10 mouse cellular contexts compared by ENCODE assay signal in the genomic region with DNA sequence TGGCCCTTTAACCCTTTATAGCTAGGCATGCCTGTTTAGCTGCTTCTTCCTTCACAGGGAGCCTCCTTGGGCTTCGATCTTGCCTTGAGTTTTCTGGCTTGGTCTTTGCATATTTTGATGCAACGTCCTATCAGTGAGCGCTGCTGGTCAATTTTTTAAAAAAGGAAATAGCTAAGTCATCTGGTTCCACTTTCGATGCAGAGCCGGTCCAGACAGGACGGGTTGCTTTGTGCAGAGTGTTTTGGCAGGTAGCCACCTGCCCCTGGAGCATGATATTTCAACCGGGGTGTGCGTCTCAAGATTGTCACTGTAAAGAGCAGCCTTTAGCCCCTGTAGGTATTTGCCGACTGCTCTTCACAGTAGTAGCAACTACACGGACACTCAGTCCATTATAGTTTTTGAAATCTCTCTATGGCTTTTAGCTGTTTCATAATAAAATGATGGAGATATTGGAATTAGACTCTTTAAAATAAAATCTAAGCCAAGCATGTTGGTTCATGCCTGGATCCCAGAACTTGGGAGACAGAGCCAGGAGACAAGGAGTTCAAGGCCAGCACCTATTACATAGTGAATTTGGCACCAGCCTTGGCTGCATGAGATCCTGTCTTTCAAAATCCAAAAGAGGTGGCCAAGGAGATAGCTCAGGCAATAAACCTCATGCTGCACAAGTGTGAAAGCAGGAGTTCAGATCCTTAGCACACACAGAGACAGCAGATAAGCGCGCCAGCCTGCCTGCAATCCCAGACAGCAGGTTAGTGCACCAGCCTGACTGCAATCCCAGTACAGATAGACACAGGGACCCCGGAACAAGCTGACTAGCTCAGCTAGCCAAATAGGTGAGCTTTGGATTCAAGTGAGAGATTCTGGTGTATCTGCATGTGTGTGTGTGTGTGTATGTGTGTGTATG. TPM values are rescaled to one million over a fixed set of nuclear protein-coding genes. Genes with fewer than 3 reads are reported as not detected.
DNase-seq lines count a peak whose midpoint lies in the region; ATAC-seq and TF ChIP-seq lines count a peak whose summit lies in the region.
"Had no signal": no experiment of that assay in that cellular context is flagged by ENCODE, and none has a peak within 500 bp of the region (broad histone marks: within the 10 kb centered on the region; RNA-seq: fewer than 3 reads in every experiment).

No protein-coding gene starts in this region.

- no peak for ATAC-seq in heart, embryonic 14.5 days (ENCODE audit: insufficient number of reproducible peaks, insufficient read depth, low FRiP score, low read depth)
- ATAC-seq in megakaryocyte progenitor cell, adult 5-6 weeks (replicated peaks; ENCODE audit: poor library complexity), result peak; percentile 60
- ATAC-seq in activated CD4-positive, CD25-positive, alpha-beta regulatory T cell, adult 4 months, result no peak
- ATAC-seq: Patski had no signal

- peaks cover 5% of the 10 kb centered on the region; the same call in 1 of the 2 replicates for H3K9me3 ChIP-seq in heart, embryonic 14.5 days (ENCODE audit: control insufficient read depth, low read length)

- H3K4me2 ChIP-seq in heart, embryonic 14.5 days (ENCODE audit: low read length), result 0 out of 2 replicates have a peak overlapping the region, but pooled peaks have one; percentile 9

- H3K36me3 ChIP-seq in heart, embryonic 14.5 days (ENCODE audit: control insufficient read depth, insufficient read depth, low read length), result no peaks in the 10 kb centered on the region

- TF ChIP-seq CTCF in bone marrow macrophage, adult 2 months (IDR thresholded peaks at IDR 0.05; ENCODE audit: low read depth, low read length), result no peak

- H3K27me3 ChIP-seq in heart, embryonic 14.5 days (ENCODE audit: control insufficient read depth, insufficient read depth, low read length), result peaks cover 46% of the 10 kb centered on the region

- WGBS in heart, embryonic 14.5 days, result 60% methylated on average over 13 of the region's 13 CpGs

- no peak overlapping the region for H3K27ac ChIP-seq in bone marrow macrophage, adult 2 months (ENCODE audit: insufficient read depth, low read depth, low read length)
- H3K27ac ChIP-seq in heart, embryonic 14.5 days (replicated peaks in 1 of 2; ENCODE audit: control insufficient read depth in 1 of 2, insufficient read depth in 1 of 2, low read depth in 2 of 2, low read length in 2 of 2), result no peak overlapping the region

- H3K4me1 ChIP-seq in bone marrow macrophage, adult 2 months (ENCODE audit: control insufficient read depth, insufficient read depth, low read length), result peaks cover 12% of the 10 kb centered on the region
- peaks cover 0 to 8% of the 10 kb centered on the region in 2 experiments; a peak in 1 of 4 replicates for H3K4me1 ChIP-seq in heart, embryonic 14.5 days (ENCODE audit: control insufficient read depth in 2 of 2, insufficient read depth in 2 of 2, low read length in 2 of 2)

- peak; percentile 36 for DNase-seq in kidney, postnatal 10 days
- no peak for DNase-seq in kidney, adult 18-20 months
- DNase-seq in ovary, adult 18-20 months (ENCODE audit: low spot score), result no peak
- DNase-seq in frontal cortex, postnatal 36 days (ENCODE audit: low spot score in 2 of 2), result no peak

- TF ChIP-seq POLR2A in bone marrow macrophage, adult 2 months (IDR thresholded peaks at IDR 0.05; ENCODE audit: borderline replicate concordance, low read depth, low read length), result no peak

- H3K4me3 ChIP-seq in bone marrow macrophage, adult 2 months (ENCODE audit: insufficient read depth, low read length), result peak overlapping the region; percentile 6; the same call in 1 of the 2 replicates
- no peak overlapping the region for H3K4me3 ChIP-seq in heart, embryonic 14.5 days (ENCODE audit: control insufficient read depth in 1 of 2, insufficient read depth in 1 of 2, low read depth in 1 of 2, low read length in 2 of 2)
- H3K4me3 ChIP-seq: erythroblast, embryonic 14.5 days had no signal

- H3K9ac ChIP-seq in heart, embryonic 14.5 days (ENCODE audit: low read length), result no peak overlapping the region

RNA-seq across cellular contexts. Expression of a gene that starts 41.6 kb away (rescaled TPM):
- 33.9 and 36.6 TPM in 2 replicates for polyA plus RNA-seq in bone marrow macrophage, adult 2 months (2012; ENCODE audit: insufficient read depth, insufficient read length, missing spikeins)
- 42.8 and 46.3 TPM in 2 replicates for polyA plus RNA-seq in heart, embryonic 14.5 days (2014; fragmentation: Nextera tagmentation; extraction: Ambion mirVana)
- 48.7 and 49.4 TPM in 2 replicates for total RNA-seq in megakaryocyte progenitor cell, adult 5-6 weeks (2015)
- total RNA-seq in megakaryocyte progenitor cell, adult 5-6 weeks (2017), result 11.7 and 21.0 TPM in 2 replicates
- polyA plus RNA-seq in activated CD4-positive, CD25-positive, alpha-beta regulatory T cell, adult 4 months (2017; shearing (Covaris generic)), result 10 to 100 TPM; 23.8 to 42.3 TPM
